Mouse (Mus musculus) heart, postnatal 10 days (tissue): ENCODE data around the gene Rln3. TPM values are rescaled to one million over a fixed set of nuclear protein-coding genes. Genes with fewer than 3 reads are reported as not detected.
A peak's percentile ranks its signal among the peaks of the same experiment; 100 is the strongest.

Source experiments
- DNase-seq, 2 experiments: peaks; one replicate each; pipeline ENCODE4 v3.0.0; 2021
- intact Hi-C: fragments of 180-260 bp; cut with DNase I; formaldehyde crosslinking; loops from one replicate; pipeline ENCODE4 v1.15.1; 2025
- total RNA-seq, 2 experiments: library from RNA; stranded (reverse); gene quantifications; 2 replicates each; pipeline ENCODE4 v1.2.3; 2021

Rln3 gene
- total RNA-seq, 2 experiments from 2014 or later = not detected

- DNase-seq = peak; percentile 100
- intact Hi-C loops = loop anchor here (5.0 kb wide), 1 partner anchor 59 kb away; no protein-coding TSS in a partner anchor
These were observed 21.6 kb upstream of the Rln3 start, which contains the start of gene Rfx1 for GRCm38 (mm10) chr8:84066291-84066930. Gene Rfx1 (plus strand): TSS chr8:84066834.

GRCm38 (mm10) chr8:84065457-84066072 is 20.8 kb upstream of the Rln3 start:
- no peak for DNase-seq
- intact Hi-C loops = loop anchor here (2.0 to 5.0 kb wide), 2 partner anchors 23 to 58 kb away; partner anchors contain the start of gene Il27ra

GRCm38 (mm10) chr8:84065037-84065436 is 20.2 kb upstream of the Rln3 start, which contains the start of gene Gm10643:
Gene Gm10643 (minus strand): TSS chr8:84065137.
- intact Hi-C loops = loop anchor here (2.0 to 5.0 kb wide), 2 partner anchors 22 to 58 kb away; partner anchors contain the start of gene Il27ra

GRCm38 (mm10) chr8:84063861-84064610 is 19.2 kb upstream of the Rln3 start:
- peak in 1 of 2 experiments; percentile 39 for DNase-seq
- intact Hi-C loops = loop anchor here (2.0 kb wide), 1 partner anchor 21 kb away; the partner anchor contains the start of gene Il27ra

More at GRCm38 (mm10) chr8:84065037-84065436, 20.2 kb upstream of the Rln3 start, which contains the start of gene Gm10643:
- DNase-seq = no peak

GRCm38 (mm10) chr8:84060245-84060644 is 15.4 kb upstream of the Rln3 start:
- intact Hi-C loops = no loop called here
- DNase-seq = no peak

- intact Hi-C loops = no loop called here
- no peak for DNase-seq
These were observed 14.4 kb upstream of the Rln3 start for GRCm38 (mm10) chr8:84059226-84059625.

- intact Hi-C loops = no loop called here
These were observed 13.0 kb upstream of the Rln3 start for GRCm38 (mm10) chr8:84057827-84058226.

GRCm38 (mm10) chr8:84053229-84053628 is 8.4 kb upstream of the Rln3 start:
- intact Hi-C loops = no loop called here

More at GRCm38 (mm10) chr8:84057827-84058226, 13.0 kb upstream of the Rln3 start:
- DNase-seq = no peak

GRCm38 (mm10) chr8:84052746-84053145 is 7.9 kb upstream of the Rln3 start:
- no peak for DNase-seq
- intact Hi-C loops = no loop called here

More at GRCm38 (mm10) chr8:84053229-84053628, 8.4 kb upstream of the Rln3 start:
- no peak for DNase-seq

GRCm38 (mm10) chr8:84048171-84048570 is 3.4 kb upstream of the Rln3 start:
- intact Hi-C loops = no loop called here
- no peak for DNase-seq

GRCm38 (mm10) chr8:84046505-84046904 is 1.7 kb upstream of the Rln3 start:
- intact Hi-C loops = no loop called here
- no peak for DNase-seq

GRCm38 (mm10) chr8:84044103-84044502 is 697 bp downstream of the Rln3 start:
- no peak for DNase-seq
- intact Hi-C loops = loop anchor here (5.0 kb wide), 1 partner anchor 313 kb away; no protein-coding TSS in a partner anchor

GRCm38 (mm10) chr8:84042948-84043342 is 1.9 kb downstream of the Rln3 start:
- DNase-seq = peak; percentile 41 to 47
- intact Hi-C loops = loop anchor here (2.0 to 5.0 kb wide), 2 partner anchors 22 to 314 kb away; partner anchors contain the start of gene Gm10643

- peak; percentile 79 to 86 for DNase-seq
- intact Hi-C loops = loop anchor here (2.0 to 5.0 kb wide), 2 partner anchors 22 to 315 kb away; partner anchors contain the start of gene Gm10643
These were observed 2.5 kb downstream of the Rln3 start, which contains the start of gene Il27ra for GRCm38 (mm10) chr8:84042066-84042947. Gene Il27ra (minus strand): TSS chr8:84042589.

GRCm38 (mm10) chr8:84039050-84039449 is 5.8 kb downstream of the Rln3 start:
- intact Hi-C loops = loop anchor here (1.0 to 5.0 kb wide), 2 partner anchors 53 to 246 kb away; no protein-coding TSS in a partner anchor
- DNase-seq = peak; percentile 82 to 87

- intact Hi-C loops = loop anchor here (5.0 kb wide), 1 partner anchor 54 kb away; no protein-coding TSS in a partner anchor
- peak; percentile 68 to 71 for DNase-seq
These were observed 6.8 kb downstream of the Rln3 start for GRCm38 (mm10) chr8:84038015-84038414.

GRCm38 (mm10) chr8:84032777-84033176 is 12.0 kb downstream of the Rln3 start:
- intact Hi-C loops = no loop called here
- no peak for DNase-seq

GRCm38 (mm10) chr8:84029272-84029671 is 15.5 kb downstream of the Rln3 start:
- intact Hi-C loops = no loop called here
- DNase-seq = no peak

GRCm38 (mm10) chr8:84027449-84027848 is 17.4 kb downstream of the Rln3 start:
- intact Hi-C loops = no loop called here
- no peak for DNase-seq
